Mouse (Mus musculus) adrenal gland, adult 18-20 months (tissue): ENCODE data around the gene Trio. TPM values are rescaled to one million over a fixed set of nuclear protein-coding genes. Genes with fewer than 3 reads are reported as not detected.
A peak's percentile ranks its signal among the peaks of the same experiment; 100 is the strongest.
"Not testable (repeated sequence)": the region's sequence is repeated elsewhere in the genome, so short reads cannot be mapped to it uniquely, and the experiment has no call there.

Source experiments
- DNase-seq, 2 experiments: peaks; one replicate each; pipeline ENCODE4 v3.0.0; 2021 to 2022; ENCODE audit warnings: low spot score in 2 of 2
- total RNA-seq, 2 experiments: library from RNA; stranded (reverse); gene quantifications; 1 replicate in 1 of 2; 2 replicates in 1 of 2; pipeline ENCODE4 v1.2.3; 2021

Trio gene
- total RNA-seq, 2 experiments from 2014 or later: 45.4 to 56.8 TPM

DNA sequence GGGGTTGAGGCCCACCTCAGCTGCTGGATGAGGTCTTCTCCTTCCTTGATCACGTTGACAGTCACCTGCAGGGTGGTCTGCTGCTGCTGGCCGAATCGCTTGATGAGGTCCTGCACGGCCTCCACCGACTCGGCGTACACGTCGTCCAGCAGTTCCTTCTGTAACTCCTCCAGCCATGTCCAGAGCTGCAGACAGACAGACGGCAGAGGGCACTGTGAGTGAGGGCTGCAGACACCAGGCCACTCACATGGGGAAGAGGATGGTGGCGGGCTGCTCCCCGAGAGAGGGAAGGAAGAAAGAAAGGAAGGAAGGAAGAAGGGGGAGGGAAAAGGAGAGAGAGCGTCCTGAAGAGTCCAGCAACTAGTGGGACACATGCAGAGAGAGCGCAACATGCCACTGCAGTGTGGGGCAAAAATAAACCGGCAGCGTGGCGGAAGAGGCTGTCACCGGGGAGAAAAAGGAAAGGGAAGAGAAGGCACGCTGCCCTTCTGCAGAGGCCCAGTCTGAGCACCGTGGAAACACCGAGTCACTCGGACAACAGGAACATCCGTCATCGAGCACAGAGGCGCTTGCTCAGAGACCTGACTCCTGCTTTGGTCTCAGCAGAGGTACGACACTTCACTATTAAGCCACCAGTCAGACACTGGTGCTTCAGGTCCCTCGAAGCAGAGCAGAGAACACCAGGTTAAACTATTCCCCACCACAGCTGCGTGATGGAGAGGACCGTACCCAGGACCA is 169.4 kb downstream of the Trio start:
- no peak for DNase-seq

DNA sequence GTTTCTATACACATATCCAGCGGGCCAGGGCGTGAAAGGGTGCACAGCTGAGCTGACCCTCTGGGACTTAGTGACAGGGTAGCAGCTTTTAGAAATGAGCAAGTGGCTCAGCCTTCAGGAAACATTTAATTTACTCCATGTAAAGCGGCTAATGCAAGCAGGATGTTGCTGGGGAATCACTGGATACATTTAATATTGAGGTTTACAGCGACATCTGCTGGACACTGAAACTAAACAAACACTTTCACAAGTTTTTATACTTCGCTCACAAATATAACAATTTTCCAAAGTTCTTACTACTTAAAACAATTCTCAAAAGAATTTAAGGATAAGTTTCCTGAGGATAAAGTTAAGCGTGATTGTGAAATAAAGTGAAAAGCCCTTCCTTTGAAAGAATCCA is 174.3 kb downstream of the Trio start:
- no peak for DNase-seq

DNA sequence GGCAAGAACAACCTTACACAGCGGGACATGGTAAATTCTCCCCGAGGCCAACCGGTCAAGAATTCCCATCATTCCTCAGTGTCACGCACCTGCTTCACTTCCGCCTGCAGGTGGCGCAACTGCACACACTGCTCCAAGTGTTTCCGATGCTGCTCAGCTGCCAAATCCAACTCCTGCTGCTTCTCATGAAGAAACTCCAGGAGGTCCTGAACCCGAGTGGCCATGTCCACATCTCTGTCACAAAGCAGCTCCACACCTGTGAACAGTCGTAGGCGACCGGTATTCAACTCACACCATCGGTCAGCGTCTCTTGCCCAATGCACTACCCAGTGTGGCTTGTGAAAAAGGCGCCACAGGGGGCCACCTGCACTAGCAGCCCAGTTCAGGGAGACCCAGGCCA is 174.7 kb downstream of the Trio start:
- DNase-seq: peak; percentile 24 to 40

DNA sequence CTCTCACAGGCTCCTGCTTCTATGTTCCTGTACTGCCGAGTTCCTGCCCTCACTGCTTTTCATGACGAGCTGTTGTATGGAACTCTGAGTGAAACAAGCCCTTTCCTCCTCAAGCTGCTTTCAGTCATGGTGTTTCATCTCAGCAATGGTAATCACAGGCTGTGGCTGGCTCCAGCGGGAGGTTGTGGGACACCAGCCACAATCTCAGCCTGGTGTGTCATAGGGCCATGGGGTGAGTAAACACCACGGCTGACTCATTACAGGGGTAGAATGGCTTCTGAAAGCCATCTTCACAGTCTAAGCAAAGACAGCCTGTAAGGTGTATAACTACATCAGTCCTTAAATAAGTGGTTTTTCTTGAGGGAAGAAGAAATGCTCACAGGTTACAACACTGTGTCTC is 175.7 kb downstream of the Trio start:
- DNase-seq: peak in 1 of 2 experiments; percentile 29

DNA sequence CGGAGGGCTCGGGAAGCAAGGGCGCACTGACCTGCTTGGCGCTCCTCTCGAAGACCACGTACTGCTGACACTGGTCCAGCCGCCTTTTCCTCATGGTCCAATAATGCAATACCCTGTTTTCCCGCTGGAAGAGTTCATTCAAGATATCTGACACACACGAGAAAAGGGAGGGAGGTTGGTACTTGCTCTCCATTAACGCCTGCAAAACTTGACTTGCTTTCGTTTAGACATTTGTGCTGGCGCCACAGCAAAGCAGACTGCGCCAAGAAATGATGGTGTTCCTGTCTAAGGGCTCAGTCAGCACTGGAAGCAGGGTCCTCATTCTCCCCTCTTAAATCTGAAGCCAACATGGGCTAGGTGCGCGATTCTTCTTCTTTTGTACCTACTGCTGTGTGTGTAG is 184.0 kb downstream of the Trio start:
- no peak for DNase-seq

DNA sequence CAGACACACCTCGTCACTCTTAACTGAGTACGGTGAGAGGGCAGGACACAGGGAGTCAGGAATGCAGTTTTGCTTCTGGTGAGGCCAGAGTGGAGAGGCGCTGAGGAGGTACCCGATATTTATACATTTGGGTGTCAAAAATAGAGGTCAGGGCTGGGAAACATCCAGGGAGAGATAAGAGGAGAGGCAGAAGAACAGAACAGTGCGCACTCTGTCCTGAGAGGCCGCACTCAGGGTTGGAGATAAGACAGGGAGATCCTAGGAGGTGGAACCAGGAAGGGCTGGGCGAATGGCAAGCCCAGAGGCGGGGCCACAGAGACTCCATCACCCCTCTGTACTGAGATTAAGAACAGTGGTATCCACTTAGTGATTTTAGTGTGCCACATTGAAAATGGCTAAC is 185.1 kb downstream of the Trio start:
- DNase-seq: no peak

DNA sequence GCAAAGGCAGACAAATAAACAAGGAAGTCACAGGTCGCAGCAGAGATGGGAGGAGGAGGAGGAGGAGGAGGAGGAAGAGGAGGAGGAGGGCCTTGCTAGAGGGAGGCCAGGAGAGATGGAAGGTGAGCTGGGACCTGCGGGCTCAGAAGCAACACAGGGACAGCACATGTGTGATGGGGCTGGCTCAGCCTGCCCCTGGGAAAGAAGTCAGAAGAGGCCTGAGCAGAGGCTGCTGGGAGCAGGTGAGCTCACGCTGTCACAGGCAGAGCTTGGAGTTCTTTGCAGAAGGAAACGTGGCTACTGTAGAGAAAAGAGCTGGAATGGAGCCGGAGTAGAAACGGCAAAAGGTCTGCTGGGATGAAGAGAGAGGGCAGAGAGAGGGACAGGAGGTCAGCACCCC is 185.5 kb downstream of the Trio start:
- no peak for DNase-seq

DNA sequence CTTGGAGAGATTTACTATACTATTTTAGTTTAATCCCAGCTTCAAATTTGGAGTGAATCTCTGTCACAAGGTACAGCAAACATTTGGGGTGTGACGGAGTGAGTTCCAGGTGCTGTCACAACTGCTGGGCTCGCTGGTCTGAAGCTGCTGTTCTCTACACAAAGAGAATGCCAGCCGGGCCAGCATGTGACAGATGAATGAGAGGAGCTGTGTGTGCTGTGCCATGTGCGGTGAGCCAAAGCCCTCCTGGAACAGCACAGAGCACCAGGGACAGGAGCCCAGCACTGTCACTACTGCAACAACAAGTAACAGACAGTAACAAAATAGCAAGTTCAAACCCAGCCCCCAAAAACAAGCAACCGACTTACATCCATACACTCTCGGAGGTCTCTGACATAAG is 194.0 kb downstream of the Trio start:
- no peak for DNase-seq

DNA sequence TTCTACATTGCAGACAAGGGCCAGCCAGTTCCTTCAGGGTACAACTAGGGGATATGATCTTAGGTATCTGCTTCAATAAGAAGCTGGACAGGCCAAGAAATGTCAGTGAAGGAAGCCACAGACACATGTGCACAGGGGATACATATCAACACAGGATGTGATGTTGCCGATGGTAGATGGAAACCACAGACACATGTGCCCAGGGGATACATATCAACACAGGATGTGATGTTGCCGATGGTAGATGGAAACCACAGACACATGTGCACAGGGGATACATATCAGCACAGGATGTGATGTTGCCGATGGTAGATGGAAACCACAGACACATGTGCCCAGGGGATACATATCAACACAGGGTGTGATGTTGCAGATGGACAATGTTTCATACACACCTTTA is 197.8 kb downstream of the Trio start:
- DNase-seq: not testable (repeated sequence)

DNA sequence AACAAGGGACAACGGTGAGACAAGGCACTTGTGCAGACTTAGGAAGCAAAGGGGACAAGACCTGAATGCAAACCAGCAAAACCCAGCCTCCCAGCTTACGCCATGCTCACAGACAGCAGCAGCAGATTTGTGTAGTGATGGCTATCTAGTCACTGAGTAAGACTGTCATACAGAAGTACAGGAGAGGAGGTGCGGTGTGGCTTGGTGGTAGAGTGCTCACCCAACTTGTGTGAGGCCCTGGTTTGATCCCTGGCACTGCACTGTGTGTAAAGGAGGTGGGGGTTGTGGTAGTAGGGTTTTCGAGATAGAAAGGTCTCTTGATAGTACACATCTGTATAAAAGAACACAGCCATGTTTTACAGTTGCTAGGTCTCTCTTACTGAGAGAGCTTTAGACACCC is 198.8 kb downstream of the Trio start:
- DNase-seq: no peak

DNA sequence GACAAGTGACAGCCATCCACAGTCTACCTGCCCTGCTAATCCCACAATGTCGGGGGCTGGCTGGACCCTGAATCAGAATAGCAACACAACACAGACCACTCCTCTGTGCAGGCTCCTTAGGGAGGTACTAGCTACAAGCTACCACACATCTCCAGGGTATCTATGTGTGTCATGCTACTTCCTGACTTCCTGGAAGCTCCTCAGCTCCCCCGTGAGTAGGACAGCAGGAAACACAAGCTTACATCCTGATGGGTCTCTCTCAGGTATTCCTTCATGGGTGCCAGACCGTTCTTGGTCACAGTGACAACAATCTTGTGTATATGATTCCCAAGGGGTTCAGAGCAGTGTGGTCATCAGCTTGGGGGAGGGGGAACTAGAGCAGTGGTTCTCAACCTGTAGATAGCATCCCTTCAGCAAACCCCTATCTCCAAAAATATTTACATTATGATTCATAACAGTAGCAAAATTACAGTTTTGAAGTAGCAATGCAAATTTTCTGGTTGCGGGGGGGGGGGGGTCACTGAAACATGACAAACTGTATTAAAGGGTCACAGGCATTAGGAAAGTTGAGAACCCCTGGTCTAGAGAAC is 199.5 kb downstream of the Trio start:
- no peak for DNase-seq

DNA sequence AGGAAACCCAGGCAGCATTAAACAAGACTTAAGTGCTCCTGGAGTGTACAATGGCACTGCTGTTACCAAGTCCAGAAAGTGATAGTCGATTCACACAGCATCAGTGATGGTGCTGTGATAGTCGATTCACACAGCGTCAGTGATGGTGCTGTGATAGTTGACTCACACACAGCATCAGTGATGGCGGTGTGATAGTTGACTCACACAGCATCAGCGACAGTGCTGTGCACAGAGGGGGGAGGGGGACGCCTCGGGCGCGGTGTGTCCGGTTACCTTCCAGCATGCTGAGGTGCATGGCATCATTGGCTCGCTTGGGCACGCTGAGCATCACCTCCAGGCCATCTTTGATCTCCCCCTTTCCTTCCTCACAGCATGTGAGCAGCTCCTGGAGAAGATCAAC is 200.3 kb downstream of the Trio start:
- no peak for DNase-seq

DNA sequence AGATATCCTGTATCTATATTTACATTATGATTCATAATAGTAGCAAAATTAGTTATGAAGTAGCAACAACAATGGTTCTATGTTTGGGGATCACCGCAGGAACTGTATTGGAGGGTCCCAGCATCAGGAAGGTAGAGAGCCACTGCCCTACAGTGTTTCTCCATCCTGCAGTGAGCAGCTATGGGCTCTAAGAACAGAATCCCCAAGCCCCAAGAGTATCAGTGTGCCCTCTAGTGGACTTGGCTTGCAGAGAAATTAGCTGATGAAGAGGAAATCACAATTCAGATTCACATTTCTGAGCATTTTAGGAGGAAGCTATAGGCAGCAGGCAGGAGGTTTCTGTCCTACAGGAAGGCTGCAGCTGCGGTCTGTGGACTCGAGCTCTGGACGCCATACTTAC is 202.1 kb downstream of the Trio start:
- DNase-seq: no peak

DNA sequence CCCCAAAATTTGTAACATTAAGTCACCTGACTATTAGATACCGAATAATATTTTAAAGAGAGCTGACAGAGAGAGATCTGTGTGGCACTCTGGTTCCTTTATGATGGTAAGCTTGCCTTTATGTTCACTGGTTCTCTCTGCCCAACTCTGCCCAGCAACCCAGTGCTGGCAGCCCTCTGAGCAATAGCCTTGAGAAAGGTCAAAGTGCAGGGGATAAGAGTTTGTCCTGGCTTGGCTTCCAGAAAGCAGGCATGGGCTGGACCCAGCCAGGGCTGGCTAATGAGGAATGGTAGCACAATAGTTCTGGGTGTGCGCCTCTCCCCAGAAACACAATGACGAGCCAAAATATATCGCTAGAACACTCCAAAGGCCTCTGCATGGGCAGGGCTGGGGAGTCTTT is 203.2 kb downstream of the Trio start:
- DNase-seq: peak in 1 of 2 experiments; percentile 25

DNA sequence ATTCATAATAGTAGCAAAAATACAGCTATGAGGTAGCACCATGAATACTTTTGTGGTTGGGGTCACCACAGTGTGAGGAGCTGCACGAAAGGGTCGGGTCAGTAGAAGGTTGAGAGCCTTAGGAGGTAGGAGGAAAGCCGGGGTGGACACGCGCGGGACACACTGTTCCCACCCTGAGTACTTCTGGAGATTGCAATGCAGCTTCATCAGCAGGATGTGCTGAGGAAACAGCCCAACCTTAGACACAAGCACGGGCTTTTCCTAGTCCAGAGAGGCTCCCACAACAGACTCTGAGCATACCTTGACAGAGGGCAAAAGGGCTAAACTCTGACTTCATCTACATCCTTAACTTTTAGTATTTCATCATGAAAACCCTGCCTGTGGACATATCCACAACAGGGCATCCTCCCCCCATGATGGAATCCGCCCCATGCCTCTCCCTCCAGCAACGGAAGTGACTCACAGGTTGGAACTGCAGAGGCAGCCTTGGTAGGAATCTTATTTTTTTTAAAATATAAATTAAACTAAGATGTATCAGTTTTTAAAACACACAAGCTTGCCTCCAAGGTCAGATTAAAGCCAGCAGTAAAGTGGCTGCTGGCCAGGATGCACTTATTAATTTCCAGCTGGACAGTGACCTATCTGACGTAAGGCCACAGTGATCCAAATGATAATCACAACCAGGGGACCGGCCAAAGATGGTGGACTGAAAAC is 203.8 kb downstream of the Trio start:
- DNase-seq: peak in 1 of 2 experiments; percentile 28

DNA sequence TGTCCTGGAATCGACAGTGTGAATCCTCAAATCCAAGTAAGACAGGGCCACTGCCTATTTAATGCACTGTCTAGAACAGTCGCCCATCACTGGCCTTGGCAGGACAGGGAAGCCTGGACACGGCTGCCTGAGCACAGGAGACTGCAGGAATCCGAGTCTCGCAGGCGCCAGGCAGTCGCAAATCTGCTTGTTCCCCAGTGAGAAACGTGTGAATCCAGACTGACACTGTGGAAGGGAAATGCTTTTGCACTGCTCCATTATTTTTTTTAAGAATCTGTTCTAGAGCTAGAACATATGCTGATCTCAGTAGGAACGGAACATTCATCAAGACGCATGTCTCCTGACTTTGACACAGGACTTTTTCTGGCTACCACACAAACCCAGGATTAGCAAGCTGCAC is 208.6 kb downstream of the Trio start:
- no peak for DNase-seq

DNA sequence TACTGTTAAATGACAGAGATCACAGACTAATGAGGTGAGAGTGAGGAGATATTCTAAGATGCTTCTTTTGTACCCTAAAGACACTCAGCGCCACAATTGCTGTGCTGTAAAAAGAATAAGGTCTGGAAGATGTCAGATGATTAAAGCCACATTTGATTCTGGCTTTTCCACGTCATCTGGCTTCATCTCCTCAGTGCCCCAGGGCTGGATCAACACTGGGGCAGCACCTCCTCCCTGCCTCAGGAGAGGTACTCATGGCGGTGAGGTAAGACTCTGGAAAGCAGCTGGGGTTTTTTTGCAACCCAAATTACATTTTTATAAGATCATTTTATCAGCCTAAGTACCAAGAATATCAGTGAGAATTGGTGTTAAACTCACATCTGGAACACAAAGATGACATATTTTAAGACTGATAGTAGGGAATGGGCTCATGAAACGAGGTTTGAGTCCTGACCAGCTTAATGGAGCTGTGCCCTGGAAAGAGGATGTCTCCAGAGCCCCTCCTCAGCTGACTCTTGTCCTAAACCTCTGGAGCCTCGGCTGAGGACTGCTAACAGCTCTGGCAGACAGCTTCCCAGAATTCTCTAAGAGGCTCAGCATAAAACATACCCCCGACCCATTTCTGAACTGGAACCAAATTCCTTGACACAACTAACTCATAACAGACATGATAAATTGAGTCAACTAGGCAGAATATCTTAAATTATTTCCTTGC is 210.8 kb downstream of the Trio start:
- DNase-seq: no peak

DNA sequence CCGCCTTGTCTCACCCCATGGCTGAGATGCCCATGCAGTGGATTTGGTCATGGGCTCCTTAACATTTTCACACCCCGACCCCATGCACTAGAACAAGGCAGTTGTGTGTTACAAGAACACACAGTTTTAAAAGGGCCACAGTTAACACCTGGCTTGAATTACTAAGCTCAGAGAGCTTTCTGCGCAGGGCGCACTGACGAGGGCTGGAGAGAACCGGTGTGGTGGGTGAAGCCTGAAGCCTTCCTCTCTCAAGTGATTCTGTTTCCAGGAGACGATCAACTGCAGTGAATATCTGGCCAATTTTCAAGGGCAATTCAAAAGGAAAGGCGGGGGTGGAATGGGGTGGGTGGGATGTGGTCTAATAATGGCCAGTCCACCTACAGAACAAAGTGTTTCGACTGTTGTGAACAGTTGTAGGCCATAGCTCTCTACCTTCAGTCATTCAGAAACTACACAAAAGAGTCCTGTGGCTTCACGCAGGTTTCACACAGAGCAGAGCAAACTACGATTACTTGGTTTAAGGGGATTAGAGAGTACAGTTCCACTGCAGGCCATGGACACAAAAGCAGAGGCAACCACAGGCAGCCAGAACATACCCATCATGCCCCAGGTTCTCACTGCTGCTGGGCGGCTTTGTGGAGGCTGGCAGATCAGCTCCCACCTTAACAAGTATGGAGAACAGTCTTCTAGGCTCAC is 214.7 kb downstream of the Trio start:
- DNase-seq: no peak

DNA sequence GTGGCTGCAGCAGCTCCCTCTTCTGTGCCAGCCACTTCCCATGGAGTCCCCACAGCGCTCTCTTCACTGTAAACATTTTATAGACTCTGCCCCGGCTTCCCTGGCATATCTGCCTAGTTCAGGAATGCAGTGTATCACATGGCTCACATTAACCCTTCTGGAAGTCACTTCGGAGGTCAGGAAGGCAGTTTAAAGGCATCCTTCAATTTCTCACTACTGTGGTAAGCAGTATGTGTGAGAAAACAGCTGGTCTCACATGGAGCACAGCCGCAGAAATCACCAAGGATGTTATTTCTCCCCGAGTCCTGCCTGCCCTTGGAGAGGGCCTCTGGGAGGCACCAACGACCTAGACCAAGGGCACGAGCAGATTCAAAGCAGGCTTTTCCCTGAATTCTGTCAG is 215.4 kb downstream of the Trio start:
- DNase-seq: no peak

DNA sequence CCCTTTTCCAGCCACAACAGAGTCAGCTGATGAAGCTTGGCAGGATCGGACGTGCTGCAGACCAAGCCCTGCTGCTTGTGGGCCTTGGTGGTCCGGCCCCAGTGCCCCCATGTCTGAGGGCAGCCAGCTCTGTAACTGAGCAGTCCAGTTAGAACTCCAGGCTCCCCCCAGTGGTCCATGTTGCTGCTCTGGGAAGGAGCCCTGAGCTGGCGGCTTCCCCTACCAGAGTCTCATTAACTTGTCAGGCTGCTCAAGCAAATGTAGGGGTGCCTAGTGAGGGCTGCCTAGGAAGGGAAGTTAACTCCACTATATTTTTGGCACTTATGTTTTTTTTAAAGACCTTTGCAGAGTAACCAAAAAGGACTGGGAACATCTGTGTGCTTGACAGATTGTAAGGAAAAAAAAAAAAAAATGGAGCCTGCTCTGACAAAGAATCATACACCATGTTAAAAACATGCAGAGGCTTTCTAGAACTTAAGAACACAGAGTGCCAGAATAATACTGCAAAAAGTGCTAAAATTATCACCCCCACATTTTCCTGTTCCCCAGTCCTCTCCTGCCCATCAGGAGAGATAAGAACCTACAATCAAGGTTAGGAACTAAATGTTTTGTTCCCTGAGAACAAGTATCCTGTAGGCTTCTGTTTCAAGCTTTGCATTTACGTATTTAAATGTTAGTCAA is 216.9 kb downstream of the Trio start:
- no peak for DNase-seq

DNA sequence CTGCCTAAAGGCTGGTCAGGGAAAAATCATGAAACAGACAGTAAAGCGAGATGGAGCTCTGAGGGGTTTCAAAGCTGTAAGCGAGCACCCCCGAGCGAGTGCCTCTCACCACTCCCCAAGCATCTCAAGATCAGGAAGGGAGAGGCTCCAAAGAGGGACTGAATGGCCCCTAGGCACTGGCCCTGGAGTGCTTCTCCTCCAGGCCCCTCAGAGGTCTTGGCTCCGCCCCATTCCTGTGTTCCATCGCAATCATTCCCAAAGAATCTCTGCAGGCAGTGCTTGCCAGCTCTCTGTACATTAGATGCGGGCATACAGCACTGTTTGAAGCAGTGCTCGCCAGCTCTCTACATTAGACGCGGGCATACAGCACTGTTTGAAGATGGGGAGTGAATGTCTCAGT is 219.4 kb downstream of the Trio start:
- DNase-seq: no peak
